Mouse (Mus musculus) ES-E14 (cell line): Measurements from ENCODE around the gene Ehd2.

ENCODE experiments used
- CHD2 ChIP-seq: IDR thresholded peaks from 2 replicates; pipeline ENCODE4 v1.6.1; 2014; ENCODE audit warnings: mild to moderate bottlenecking, low read depth, low read length, inconsistent platforms
- HCFC1 ChIP-seq: IDR thresholded peaks from 2 replicates; pipeline ENCODE4 v1.6.1; 2012; ENCODE audit warnings: low read length, inconsistent platforms, borderline replicate concordance; ENCODE audit not compliant: insufficient read depth
- MAFK ChIP-seq: IDR thresholded peaks from 2 replicates; pipeline ENCODE4 v1.6.1; 2014; ENCODE audit warnings: mild to moderate bottlenecking, low read depth, low read length, inconsistent platforms; ENCODE audit not compliant: insufficient read depth
- ZNF384 ChIP-seq: IDR thresholded peaks from 2 replicates; pipeline ENCODE4 v1.6.1; 2012; ENCODE audit warnings: low read depth, low read length, inconsistent platforms

GRCm38 (mm10) chr7:15922220-15922773, 45.1 kb downstream of the Ehd2 start, which contains the start of gene Selenow:
- TF ChIP-seq CHD2: no peak
- TF ChIP-seq HCFC1: no peak
- TF ChIP-seq ZNF384: no peak
- no peak for TF ChIP-seq MAFK
